Mouse (Mus musculus): ENCODE data around the gene Gm1043. TPM values are rescaled to one million over a fixed set of nuclear protein-coding genes. Genes with fewer than 3 reads are reported as not detected.

Gene Gm1043
- polyA plus RNA-seq, 1 experiment, result 4.3 TPM

DNA sequence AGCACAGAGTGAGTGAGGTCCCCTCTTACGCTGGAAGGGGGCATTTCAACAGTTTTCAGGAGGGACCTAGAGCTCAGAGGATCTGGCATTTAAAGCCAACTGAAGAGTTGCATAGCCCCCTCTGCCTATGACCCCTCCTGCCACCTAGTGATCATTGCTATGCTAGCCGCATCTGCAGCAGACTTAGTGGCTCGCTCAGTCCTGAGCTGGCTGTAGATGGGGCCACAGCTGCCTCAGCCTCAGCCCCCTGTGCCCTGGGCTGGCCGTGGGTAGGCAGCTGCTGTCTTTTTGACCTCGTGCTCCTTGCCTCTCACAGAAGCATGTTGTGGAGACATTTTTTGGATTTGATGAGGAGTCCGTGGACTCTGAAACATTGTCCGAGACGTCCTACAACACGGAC, 32.0 kb downstream of the Gm1043 start:
- Histone ChIP-seq H3K4me1 (replicated peaks; ENCODE audit: control insufficient read depth, insufficient read depth, low read length) (no peaks in the 10 kb centered on the region), H3K27me3 (ENCODE audit: control insufficient read depth, insufficient read depth, low read length) (no peaks in the 10 kb centered on the region), H3K27ac (ENCODE audit: control insufficient read depth, insufficient read depth, low read length) (no peak overlapping the region), H3K4me3 (ENCODE audit: control insufficient read depth, insufficient read depth, low read length) (no peak overlapping the region), H3K36me3 (ENCODE audit: control insufficient read depth, insufficient read depth, low read length) (peaks cover 30% of the 10 kb centered on the region)
- DNase-seq, result no peak
- TF ChIP-seq POLR2A (IDR thresholded peaks at IDR 0.05; ENCODE audit: control insufficient read depth, extremely low read depth, insufficient read depth, low read length, poor library complexity) (no peak), CTCF (IDR thresholded peaks at IDR 0.05; ENCODE audit: borderline replicate concordance, control insufficient read depth, extremely low read depth, insufficient read depth, low read length, poor library complexity) (no peak)
- WGBS, result 92% methylated on average over 9 of the region's 9 CpGs

DNA sequence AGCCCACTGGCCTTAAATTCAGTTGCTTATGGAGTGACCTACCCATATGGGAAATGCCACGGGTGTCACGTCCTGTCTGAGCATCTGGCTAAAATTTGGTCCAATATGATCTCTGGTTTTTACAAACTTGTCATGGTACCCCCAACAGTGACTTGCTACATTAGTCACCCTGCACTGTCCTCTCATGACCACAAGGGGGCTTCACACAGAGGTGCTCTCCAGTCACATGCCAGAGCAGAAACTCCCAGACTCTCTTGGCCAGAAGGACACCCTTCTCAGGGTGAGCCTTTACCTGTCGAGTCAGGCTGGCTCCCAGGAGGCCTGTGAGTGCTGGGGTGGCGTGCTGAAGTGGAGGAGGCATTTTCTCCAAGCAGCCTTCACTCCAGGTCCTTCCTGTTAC, 33.1 kb downstream of the Gm1043 start:
- no peak overlapping the region for H3K4me3 ChIP-seq (ENCODE audit: control insufficient read depth, insufficient read depth, low read length)
- peak; percentile 42; the same call in 1 of the 2 replicates for TF ChIP-seq CTCF (IDR thresholded peaks at IDR 0.05; ENCODE audit: borderline replicate concordance, control insufficient read depth, extremely low read depth, insufficient read depth, low read length, poor library complexity)
- TF ChIP-seq POLR2A (IDR thresholded peaks at IDR 0.05; ENCODE audit: control insufficient read depth, extremely low read depth, insufficient read depth, low read length, poor library complexity), result no peak
- no peaks in the 10 kb centered on the region for H3K27me3 ChIP-seq (ENCODE audit: control insufficient read depth, insufficient read depth, low read length)
- H3K27ac ChIP-seq (ENCODE audit: control insufficient read depth, insufficient read depth, low read length), result no peak overlapping the region
- 73% methylated on average over 4 of the region's 4 CpGs for WGBS
- H3K4me1 ChIP-seq (replicated peaks; ENCODE audit: control insufficient read depth, insufficient read depth, low read length), result no peaks in the 10 kb centered on the region
- peak; percentile 35 for DNase-seq
- H3K36me3 ChIP-seq (ENCODE audit: control insufficient read depth, insufficient read depth, low read length), result peaks cover 36% of the 10 kb centered on the region

DNA sequence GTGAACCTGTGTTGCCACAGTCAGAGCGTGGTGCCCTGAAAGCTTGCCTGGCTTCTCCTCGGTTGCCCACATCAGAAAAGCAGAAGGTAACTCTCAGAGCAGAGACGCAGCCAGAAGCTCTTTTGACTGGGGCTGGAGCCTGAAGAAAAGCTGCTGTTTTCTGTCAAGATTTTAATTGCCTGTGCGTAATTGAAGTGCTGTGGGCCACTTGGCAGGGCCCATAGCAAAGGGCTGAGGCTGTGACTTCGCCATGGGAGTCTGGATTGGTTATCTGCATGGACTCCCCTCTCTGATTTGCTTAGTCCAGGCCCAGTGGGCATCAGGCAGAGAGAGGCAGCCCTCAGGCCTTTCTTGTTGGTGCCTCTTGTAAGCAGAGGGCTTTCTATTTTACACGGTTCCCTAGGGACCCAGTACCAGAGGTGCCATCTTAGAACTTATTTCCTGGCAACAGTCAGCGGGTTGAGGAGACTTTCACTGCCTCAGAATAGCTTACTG, 36.1 kb downstream of the Gm1043 start:
- WGBS, result 51% methylated on average over 7 of the region's 7 CpGs
- H3K27ac ChIP-seq (ENCODE audit: control insufficient read depth, insufficient read depth, low read length), result no peak overlapping the region
- H3K4me3 ChIP-seq (ENCODE audit: control insufficient read depth, insufficient read depth, low read length), result no peak overlapping the region
- H3K36me3 ChIP-seq (ENCODE audit: control insufficient read depth, insufficient read depth, low read length), result peaks cover 43% of the 10 kb centered on the region
- DNase-seq, result no peak
- H3K4me1 ChIP-seq (replicated peaks; ENCODE audit: control insufficient read depth, insufficient read depth, low read length), result peaks cover 18% of the 10 kb centered on the region
- H3K27me3 ChIP-seq (ENCODE audit: control insufficient read depth, insufficient read depth, low read length), result no peaks in the 10 kb centered on the region
- no peak for TF ChIP-seq CTCF (IDR thresholded peaks at IDR 0.05; ENCODE audit: borderline replicate concordance, control insufficient read depth, extremely low read depth, insufficient read depth, low read length, poor library complexity)
- no peak for TF ChIP-seq POLR2A (IDR thresholded peaks at IDR 0.05; ENCODE audit: control insufficient read depth, extremely low read depth, insufficient read depth, low read length, poor library complexity)

DNA sequence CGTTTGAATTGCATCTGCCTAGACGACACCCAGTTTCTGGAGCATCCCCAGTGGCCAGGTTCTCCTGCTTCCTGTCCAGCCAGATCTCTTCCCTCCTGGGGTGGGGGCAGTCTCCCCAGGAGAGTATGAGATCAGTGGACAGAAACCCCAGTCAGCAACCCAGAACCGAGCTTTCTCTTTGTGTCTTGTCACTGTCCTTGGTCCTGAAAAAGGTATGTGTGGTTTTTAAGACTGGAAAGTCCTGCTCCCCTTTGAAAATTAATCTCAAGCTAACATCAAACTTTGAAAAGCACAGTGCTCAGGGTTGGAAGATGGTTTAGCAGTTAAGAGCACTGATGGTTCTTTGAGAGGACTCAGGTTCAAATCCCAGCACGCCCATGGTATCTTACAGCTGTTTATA, 46.7 kb downstream of the Gm1043 start:
- no peaks in the 10 kb centered on the region for H3K27me3 ChIP-seq (ENCODE audit: control insufficient read depth, insufficient read depth, low read length)
- DNase-seq, result no peak
- H3K36me3 ChIP-seq (ENCODE audit: control insufficient read depth, insufficient read depth, low read length), result no peaks in the 10 kb centered on the region
- H3K4me3 ChIP-seq (ENCODE audit: control insufficient read depth, insufficient read depth, low read length), result no peak overlapping the region
- 65% methylated on average over 4 of the region's 4 CpGs for WGBS
- no peaks in the 10 kb centered on the region for H3K4me1 ChIP-seq (replicated peaks; ENCODE audit: control insufficient read depth, insufficient read depth, low read length)
- TF ChIP-seq CTCF (IDR thresholded peaks at IDR 0.05; ENCODE audit: borderline replicate concordance, control insufficient read depth, extremely low read depth, insufficient read depth, low read length, poor library complexity) (no peak), POLR2A (IDR thresholded peaks at IDR 0.05; ENCODE audit: control insufficient read depth, extremely low read depth, insufficient read depth, low read length, poor library complexity) (no peak)
- H3K27ac ChIP-seq (ENCODE audit: control insufficient read depth, insufficient read depth, low read length), result no peak overlapping the region

DNA sequence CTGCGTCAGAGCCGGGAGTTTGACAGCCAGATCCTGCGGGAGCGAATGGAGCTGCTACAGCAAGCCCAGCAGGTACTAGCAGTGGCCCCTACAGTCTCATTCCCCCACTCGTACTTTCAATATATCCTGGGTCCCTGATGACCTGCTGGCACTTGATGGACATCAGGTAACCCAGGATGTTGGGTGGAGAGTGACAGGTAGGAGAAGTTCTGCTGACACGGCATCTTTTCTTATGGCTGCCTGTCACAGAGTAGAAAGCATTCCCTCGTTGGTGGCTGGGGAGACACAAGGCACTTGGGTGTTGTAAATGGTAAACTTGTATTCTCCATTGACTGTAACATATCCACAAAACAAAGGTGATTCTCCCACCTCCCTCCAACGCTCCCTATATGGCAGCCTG, 56.6 kb downstream of the Gm1043 start:
- Histone ChIP-seq H3K4me1 (replicated peaks; ENCODE audit: control insufficient read depth, insufficient read depth, low read length) (no peaks in the 10 kb centered on the region), H3K27me3 (ENCODE audit: control insufficient read depth, insufficient read depth, low read length) (no peaks in the 10 kb centered on the region), H3K27ac (ENCODE audit: control insufficient read depth, insufficient read depth, low read length) (no peak overlapping the region), H3K36me3 (ENCODE audit: control insufficient read depth, insufficient read depth, low read length) (no peaks in the 10 kb centered on the region), H3K4me3 (ENCODE audit: control insufficient read depth, insufficient read depth, low read length) (no peak overlapping the region)
- 95% methylated on average over 8 of the region's 8 CpGs for WGBS
- DNase-seq, result no peak
- TF ChIP-seq POLR2A (IDR thresholded peaks at IDR 0.05; ENCODE audit: control insufficient read depth, extremely low read depth, insufficient read depth, low read length, poor library complexity), result no peak
- no peak for TF ChIP-seq CTCF (IDR thresholded peaks at IDR 0.05; ENCODE audit: borderline replicate concordance, control insufficient read depth, extremely low read depth, insufficient read depth, low read length, poor library complexity)

DNA sequence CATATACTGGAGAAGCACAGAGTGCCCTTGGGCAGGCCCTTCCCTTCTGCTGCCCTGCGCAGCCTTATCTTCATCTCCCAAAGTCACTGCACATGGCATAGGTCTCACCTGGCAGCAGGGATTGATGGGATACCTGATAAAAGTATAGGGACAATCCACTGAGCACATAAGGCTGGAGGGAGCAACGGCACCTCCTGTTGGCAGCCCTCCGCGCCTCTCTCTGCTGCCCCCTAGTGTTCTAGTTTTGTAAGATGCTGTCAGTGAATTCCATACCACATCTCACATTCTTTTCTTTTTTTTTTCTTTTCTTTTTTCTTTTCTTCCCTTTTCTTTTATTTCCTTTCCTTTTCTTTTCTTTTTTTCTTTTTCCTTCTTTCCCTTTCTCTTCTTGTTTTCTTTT, 62.4 kb downstream of the Gm1043 start:
- no peaks in the 10 kb centered on the region for H3K27me3 ChIP-seq (ENCODE audit: control insufficient read depth, insufficient read depth, low read length)
- DNase-seq, result peak; percentile 69
- H3K4me1 ChIP-seq (replicated peaks; ENCODE audit: control insufficient read depth, insufficient read depth, low read length), result no peaks in the 10 kb centered on the region
- TF ChIP-seq CTCF (IDR thresholded peaks at IDR 0.05; ENCODE audit: borderline replicate concordance, control insufficient read depth, extremely low read depth, insufficient read depth, low read length, poor library complexity) (peak; percentile 80), POLR2A (IDR thresholded peaks at IDR 0.05; ENCODE audit: control insufficient read depth, extremely low read depth, insufficient read depth, low read length, poor library complexity) (no peak)
- H3K27ac ChIP-seq (ENCODE audit: control insufficient read depth, insufficient read depth, low read length), result no peak overlapping the region
- H3K36me3 ChIP-seq (ENCODE audit: control insufficient read depth, insufficient read depth, low read length), result no peaks in the 10 kb centered on the region
- WGBS, result 22% methylated on average over 4 of the region's 4 CpGs
- H3K4me3 ChIP-seq (ENCODE audit: control insufficient read depth, insufficient read depth, low read length), result no peak overlapping the region

DNA sequence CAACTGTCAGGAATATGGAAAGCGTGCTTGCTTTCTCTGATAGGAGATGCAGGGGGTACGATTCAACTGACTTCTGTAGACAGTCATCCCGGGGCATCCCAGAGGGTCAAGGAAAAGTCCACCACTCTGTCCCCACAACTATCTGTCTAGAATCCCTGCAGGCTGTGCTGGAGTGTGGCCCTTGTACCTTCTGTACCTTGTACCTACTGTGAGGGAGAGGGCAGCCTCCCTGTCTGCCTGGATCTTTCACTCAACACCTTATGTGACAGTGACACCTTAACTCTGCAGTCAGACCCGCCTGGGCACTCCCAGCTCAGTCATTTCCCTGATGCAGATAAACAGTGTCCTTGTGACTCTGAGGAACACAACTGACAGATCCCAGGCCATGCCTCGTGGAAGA, 65.5 kb downstream of the Gm1043 start:
- H3K4me3 ChIP-seq (ENCODE audit: control insufficient read depth, insufficient read depth, low read length), result no peak overlapping the region
- H3K36me3 ChIP-seq (ENCODE audit: control insufficient read depth, insufficient read depth, low read length), result no peaks in the 10 kb centered on the region
- no peak overlapping the region for H3K27ac ChIP-seq (ENCODE audit: control insufficient read depth, insufficient read depth, low read length)
- no peaks in the 10 kb centered on the region for H3K27me3 ChIP-seq (ENCODE audit: control insufficient read depth, insufficient read depth, low read length)
- no peak for DNase-seq
- TF ChIP-seq POLR2A (IDR thresholded peaks at IDR 0.05; ENCODE audit: control insufficient read depth, extremely low read depth, insufficient read depth, low read length, poor library complexity), result no peak
- TF ChIP-seq CTCF (IDR thresholded peaks at IDR 0.05; ENCODE audit: borderline replicate concordance, control insufficient read depth, extremely low read depth, insufficient read depth, low read length, poor library complexity), result no peak
- 81% methylated on average over 5 of the region's 5 CpGs for WGBS
- no peaks in the 10 kb centered on the region for H3K4me1 ChIP-seq (replicated peaks; ENCODE audit: control insufficient read depth, insufficient read depth, low read length)

Measured in thymus, adult 2 months (tissue).